Mouse (Mus musculus): Measurements from ENCODE around the gene Mpc1. TPM values are rescaled to one million over a fixed set of nuclear protein-coding genes. Genes with fewer than 3 reads are reported as not detected.

Gene Mpc1
- polyA plus RNA-seq, 1 experiment from 2014 or later: 84.6 TPM

Other genes starting within 250 kb of the Mpc1 start
- gene Gm49673, start 135.1 kb upstream of the Mpc1 start, polyA plus RNA-seq (2016; fragmentation: Nextera tagmentation; extraction: Ambion mirVana): not detected in 2 replicates
- gene Rnaset2a, start 134.8 kb upstream of the Mpc1 start, polyA plus RNA-seq (2016; fragmentation: Nextera tagmentation; extraction: Ambion mirVana): 24.0 and 27.0 TPM in 2 replicates
- gene Fgfr1op, start 117.4 kb upstream of the Mpc1 start, polyA plus RNA-seq (2016; fragmentation: Nextera tagmentation; extraction: Ambion mirVana): 54.1 and 55.2 TPM in 2 replicates
- gene Ccr6, start 46.9 kb upstream of the Mpc1 start, polyA plus RNA-seq (2016; fragmentation: Nextera tagmentation; extraction: Ambion mirVana): not detected in 2 replicates
- gene Sft2d1, start 28.2 kb downstream of the Mpc1 start, polyA plus RNA-seq (2016; fragmentation: Nextera tagmentation; extraction: Ambion mirVana): 57.0 and 57.7 TPM in 2 replicates
- 0.29 and 0.31 TPM in 2 replicates for gene Prr18, start 54.6 kb downstream of the Mpc1 start, polyA plus RNA-seq (2016; fragmentation: Nextera tagmentation; extraction: Ambion mirVana)
- gene T2, start 73.1 kb downstream of the Mpc1 start, polyA plus RNA-seq (2016; fragmentation: Nextera tagmentation; extraction: Ambion mirVana): 0.75 and 1.1 TPM in 2 replicates
- gene T, start 151.5 kb downstream of the Mpc1 start, polyA plus RNA-seq (2016; fragmentation: Nextera tagmentation; extraction: Ambion mirVana): 0.93 and 1.2 TPM in 2 replicates
- gene Pde10a, start 242.5 kb downstream of the Mpc1 start, polyA plus RNA-seq (2016; fragmentation: Nextera tagmentation; extraction: Ambion mirVana): 1.6 and 1.9 TPM in 2 replicates

Measured in limb, embryonic 10.5 days (tissue).